Mouse (Mus musculus): ENCODE measurements at regions not wholly inside any gene's neighbourhood (a gene's known extent, or its start where the extent isn't known, plus 50 kb on each side); places are given as distances from the start of the nearest gene placed in this dataset.
A peak's percentile ranks its signal among the peaks of the same experiment; 100 is the strongest.

DNA sequence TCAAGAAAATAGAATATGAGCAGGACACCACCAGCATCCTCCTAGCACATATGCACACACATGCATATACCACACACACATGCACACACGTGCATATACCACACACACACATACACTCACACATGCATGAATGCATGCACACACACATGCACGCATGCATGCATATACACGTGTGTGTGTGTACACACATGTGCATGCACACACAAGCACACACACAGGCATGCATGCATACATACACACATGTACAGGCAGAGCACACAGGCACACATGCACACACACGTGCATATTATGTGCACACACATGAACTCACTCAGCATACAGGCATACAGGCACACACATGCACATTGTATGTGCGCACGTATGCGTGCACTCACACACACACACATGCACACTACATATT lies 275.7 kb upstream of the Sash1 start:
- DNase-seq: no peak

DNA sequence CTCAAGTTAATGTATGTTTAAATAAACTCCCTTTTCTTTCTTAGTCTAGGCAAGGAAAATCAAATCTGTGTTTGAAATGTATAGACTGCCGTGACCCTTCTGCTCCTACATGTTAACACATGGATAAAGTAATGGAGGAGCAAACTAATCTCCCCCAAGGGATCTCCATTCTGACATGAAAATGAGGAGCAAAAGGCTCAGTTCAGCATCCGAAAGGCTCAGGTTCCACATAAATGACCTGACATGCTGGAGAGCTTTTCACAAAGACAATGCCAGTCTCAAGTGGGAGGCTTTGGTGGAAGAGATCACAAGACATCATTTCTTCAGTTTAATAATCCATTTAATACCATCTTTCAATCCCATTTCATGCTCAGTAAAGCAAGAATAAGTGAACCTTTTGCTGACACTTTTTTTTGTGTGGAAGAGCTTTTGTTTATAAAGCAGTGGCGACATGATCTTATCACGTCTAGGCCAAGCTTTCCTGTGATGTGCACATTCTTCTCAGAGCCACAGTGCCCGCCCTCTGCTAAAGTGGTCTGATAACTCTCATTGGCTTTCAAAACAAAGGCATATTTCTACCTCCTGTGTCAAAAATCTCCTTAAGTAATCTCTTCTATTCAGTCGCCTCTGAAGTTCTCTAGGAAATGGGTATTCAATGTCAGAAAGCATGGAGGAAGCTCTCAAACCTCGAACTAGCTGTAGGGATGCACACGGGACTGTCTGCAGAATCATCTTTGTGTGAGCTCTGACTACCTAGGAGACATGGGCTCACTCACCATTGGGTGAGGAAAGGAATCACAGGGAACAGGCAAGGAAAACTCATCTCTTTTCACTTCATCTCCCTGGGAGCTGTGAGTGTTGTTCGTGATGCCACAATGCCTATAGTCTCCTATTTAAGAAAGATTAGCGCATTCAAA lies 271.7 kb upstream of the Sash1 start:
- peak; percentile 4 for DNase-seq

- DNase-seq: no peak
Observed at GRCm38 (mm10) chr10:9136099-9136498, 250.2 kb upstream of the Sash1 start.

GRCm38 (mm10) chr10:9134293-9135021 lies 248.6 kb upstream of the Sash1 start:
- no peak for DNase-seq

GRCm38 (mm10) chr10:9130061-9130460 lies 244.2 kb upstream of the Sash1 start:
- no peak for DNase-seq

DNA sequence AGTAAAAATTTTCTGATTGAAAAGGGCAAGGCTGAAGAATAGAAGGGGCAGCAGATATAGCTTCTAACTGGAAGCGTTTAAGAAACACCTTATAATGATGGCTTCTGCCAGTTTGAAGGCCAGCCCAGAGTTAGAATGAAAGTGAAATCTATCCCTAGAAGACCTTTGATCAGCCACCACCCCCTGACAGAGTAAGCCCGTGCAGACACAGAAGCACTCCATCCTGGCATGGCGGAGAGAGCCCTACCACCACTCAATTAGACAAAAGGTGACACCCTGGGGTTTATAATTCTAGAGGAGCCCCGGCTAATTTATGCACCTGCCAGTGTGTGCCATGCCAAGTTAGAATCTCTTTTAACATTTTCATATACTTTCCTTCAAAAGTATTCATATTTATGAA lies 233.4 kb upstream of the Sash1 start:
- no peak for DNase-seq

- DNase-seq: peak; percentile 6
Observed at GRCm38 (mm10) chr10:9117648-9118551, 232.0 kb upstream of the Sash1 start.

- DNase-seq: no peak
Observed at GRCm38 (mm10) chr10:9117134-9117533, 231.3 kb upstream of the Sash1 start.

DNA sequence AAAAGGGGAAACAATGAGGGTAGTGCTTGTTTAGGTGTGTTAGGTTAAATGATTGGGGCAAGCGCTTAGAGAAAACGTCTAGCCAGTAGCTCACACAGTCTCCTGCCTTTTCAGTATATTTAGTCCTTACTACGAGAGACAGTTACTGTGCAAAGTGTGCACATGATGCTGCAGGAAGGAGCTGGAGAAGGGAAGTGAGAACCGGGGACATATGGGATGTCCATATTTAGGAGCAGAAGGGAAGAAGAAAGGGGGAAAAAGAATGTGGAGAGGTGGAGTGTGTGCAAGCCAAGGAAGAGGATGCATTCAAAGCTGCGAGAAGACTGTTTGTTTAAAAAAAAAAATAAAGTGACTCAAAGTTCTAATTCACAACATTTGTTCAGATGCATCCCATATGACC lies 227.8 kb upstream of the Sash1 start:
- no peak for DNase-seq

DNA sequence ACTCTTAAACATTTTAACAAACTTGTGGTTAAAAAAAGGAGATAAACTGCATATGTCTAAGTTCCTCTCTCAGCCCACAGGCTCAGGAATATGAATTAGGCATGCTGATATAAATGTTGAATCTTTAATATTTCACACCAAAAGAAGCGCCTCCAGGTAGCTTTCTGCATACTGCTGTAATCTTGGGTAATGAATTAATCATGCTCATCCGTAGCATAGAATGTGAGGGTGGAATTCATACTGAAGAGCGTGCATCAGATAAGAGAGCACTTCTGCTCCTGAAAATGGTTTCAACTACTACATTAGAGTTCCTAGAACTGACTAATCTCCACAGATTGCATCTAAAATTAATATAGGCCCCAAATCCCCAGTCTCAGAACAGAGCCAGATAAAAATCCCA lies 225.2 kb upstream of the Sash1 start:
- DNase-seq: no peak

- DNase-seq: no peak
Observed at GRCm38 (mm10) chr10:9096207-9096606, 210.3 kb upstream of the Sash1 start.

DNA sequence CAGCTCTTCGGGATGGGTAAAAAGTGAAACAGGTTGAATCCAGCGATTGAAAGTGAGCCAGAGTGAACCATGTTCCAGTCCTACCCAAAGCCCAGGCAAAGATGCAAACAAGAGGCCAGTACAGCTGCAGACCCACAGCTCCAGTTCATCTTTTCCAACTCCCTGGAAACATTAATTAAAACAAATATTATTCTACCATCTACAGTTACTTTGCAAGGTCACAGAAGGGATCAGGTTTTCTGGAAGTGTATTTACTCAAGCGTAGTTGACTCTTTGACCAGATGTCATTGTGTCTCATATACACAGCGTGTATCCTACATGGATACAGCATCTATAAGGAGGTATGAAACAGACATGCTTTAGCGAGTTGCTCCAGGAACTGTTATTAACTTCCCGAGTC lies 209.3 kb upstream of the Sash1 start:
- no peak for DNase-seq

DNA sequence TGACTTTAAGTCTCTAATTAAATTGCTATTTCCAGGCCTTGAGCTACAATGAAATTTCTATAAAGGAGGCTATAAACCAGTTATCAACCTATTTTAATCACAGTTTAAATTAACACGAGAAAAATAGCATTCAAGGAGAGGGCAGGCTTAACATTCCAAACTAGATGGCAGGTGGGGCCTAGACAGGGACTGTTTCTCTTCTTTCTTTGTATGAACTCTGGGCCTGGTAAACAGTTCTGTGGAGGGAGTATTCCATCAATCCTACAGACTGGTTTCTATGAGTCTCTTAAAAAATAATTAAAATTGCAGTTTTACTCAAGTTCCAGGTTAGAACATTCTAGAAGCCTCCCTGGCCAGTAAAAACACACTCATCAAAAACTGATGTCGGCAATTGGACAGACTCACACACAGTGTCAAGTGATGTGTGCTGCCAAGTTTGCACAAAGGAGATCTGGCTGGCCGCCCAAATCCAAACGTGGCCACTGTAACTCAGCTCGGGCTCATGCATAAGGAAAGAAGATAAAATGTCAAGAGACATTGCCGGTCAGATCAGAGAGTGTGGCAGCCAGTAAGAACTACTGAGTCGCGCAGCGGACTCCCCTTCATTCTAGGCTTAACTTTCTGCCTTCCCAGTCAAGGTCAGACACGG lies 206.5 kb upstream of the Sash1 start:
- DNase-seq: peak; percentile 51

DNA sequence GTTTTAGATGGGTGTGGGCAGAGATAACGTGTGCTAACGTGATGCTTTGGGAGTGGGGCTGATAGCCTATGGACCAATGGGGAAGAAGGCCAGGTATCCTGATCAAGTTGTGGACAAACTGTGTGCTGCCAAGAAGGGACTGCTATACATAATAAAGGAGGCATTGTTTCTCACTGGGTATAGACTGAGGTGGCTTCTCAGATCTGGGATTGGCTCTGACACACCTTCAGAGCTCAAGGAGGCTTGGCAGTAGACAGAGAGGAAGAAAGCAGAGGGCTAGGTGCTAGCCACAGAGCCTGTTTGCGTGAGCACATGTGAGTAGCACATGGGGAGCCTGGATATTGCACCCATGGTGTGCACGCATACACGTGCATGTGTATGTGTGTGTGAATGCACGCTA lies 205.1 kb upstream of the Sash1 start:
- no peak for DNase-seq

- DNase-seq: no peak
Observed at GRCm38 (mm10) chr10:9087871-9088270, 202.0 kb upstream of the Sash1 start.

- DNase-seq: no peak
Observed at GRCm38 (mm10) chr10:9087171-9087570, 201.3 kb upstream of the Sash1 start.

- DNase-seq: no peak
Observed at GRCm38 (mm10) chr10:9086666-9087065, 200.8 kb upstream of the Sash1 start.

DNA sequence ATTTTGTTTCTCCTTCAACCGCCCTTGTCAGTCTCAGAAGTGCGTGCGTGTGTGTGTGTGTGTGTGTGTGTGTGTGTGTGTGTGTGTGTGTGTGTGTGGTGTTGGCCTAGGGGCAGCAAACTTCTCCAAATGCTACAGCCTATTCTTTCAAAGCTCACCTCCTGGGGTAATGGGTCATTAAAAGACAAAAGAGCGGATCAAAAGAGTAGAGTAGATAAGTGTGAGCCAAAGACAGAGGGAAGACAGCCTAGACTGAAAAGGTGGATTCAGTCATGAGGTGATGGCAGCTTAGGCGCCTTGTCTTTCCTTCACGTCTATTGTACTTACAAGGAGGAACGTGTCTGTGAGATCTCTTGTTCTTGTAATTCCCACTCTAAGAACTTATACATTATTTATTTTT lies 199.6 kb upstream of the Sash1 start:
- no peak for DNase-seq

DNA sequence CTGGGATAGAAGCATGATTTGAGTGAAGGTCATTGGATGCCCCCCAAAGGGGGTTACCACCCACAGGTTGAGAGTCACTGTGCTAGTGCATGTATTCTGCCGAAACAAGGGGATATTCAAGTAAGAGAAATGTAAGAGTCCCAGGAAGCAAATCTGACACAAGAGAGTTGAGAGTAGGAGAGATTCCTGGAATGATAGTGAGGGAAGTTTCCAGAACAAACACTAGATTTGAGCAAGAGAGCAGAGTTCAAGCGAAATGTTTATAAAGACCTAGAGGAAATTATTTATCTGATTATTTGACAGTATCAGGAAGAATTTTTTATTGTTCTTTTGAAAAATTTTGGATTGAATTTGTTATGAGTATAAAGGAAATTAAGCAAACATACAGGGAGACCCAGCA lies 189.0 kb upstream of the Sash1 start:
- no peak for DNase-seq

DNA sequence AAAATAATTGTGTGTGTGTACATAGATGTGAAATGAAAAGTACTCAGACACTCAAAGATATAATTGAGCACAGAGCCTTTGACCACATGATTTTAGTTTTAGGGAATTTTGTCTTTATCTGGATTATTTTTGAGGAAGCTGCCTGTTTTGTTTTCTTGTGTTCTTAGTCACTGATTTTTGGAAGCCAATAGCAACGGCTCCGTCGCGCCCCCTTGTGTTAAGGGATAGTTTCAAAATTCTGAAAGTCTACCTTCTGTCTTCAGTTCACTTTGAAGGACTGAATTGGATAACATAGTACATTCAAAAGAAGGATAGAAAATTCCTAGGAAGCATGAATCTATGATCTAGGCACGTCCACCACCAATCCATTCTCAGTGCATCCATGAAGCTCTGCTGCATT lies 185.8 kb upstream of the Sash1 start:
- peak; percentile 60 for DNase-seq

DNA sequence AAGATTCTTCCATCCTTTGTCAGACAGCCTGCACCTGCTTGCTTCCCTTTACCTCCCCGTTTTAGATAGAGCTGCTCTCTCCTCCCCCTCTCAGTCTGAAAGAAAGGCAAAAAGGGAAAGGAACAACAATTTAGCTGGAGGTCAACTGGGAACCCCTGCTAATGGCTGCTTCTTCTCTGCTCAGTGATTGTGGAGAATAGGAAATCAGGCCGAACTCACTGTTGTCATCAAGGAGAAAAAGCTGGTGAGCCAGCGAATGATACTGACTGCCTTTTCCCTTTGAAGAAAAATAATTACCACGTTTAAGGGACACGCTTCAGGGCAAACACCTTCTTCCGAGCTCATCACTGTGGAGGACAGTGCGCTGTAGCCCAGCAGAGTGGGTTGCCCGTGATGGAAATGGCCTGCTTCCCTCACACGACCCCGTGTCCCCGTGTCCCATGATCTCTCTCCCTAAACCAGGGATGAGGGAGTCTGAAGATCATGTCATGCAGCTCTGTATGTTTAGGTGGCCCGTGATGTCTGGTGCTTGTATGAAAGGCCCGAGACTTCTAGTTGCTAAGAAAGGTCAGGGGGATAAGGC lies 183.8 kb upstream of the Sash1 start:
- no peak for DNase-seq

DNA sequence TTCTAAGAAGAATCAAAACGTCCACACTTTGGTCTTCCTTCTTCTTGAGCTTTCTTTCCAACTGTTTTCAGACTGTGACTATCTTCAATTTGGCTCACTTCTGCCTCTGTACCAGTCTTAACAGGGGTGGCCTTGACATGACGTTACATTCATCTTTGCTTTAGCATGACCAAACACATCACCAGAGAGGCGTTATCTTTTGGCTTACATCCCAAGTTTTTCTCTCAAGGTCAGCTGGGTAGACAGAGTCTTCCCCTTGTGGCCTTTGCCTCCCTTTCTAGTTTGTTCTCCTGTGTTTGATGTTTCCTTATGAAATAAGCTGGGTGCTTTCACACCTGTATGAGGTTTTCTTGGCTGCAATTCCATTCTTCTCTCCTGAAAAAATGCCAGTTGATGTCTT lies 180.7 kb upstream of the Sash1 start:
- no peak for DNase-seq
